Mouse (Mus musculus) forebrain, embryonic 16.5 days (tissue): ENCODE measurements at regions not wholly inside any gene's neighbourhood (a gene's known extent, or its start where the extent isn't known, plus 50 kb on each side); places are given as distances from the start of the nearest gene placed in this dataset.

ENCODE experiments used
- ATAC-seq: fragments of 200-750 bp; cut with Nextera tagmentation; 2 replicates; pipeline ENCODE4 v1.8.0; 2017; ENCODE audit warnings: mild to moderate bottlenecking, moderate library complexity
- H3K27ac ChIP-seq: fragments of 300-500 bp; sonication (generic); 2 replicates; pipeline ENCODE4 v1.5.1; 2014; ENCODE audit warnings: low read length, control low read depth
- H3K27me3 ChIP-seq: fragments of 300-500 bp; sonication (generic); replicated peaks from 2 replicates; pipeline ENCODE4 v1.6.1; 2014; ENCODE audit warnings: low read length; ENCODE audit not compliant: control insufficient read depth, insufficient read depth
- H3K36me3 ChIP-seq: fragments of 300-500 bp; sonication (generic); 2 replicates; pipeline ENCODE4 v1.6.1; 2014; ENCODE audit not compliant: control insufficient read depth, insufficient read depth
- H3K4me1 ChIP-seq: fragments of 300-500 bp; sonication (generic); replicated peaks from 2 replicates; pipeline ENCODE4 v1.6.1; 2014; ENCODE audit warnings: low read length; ENCODE audit not compliant: control insufficient read depth, insufficient read depth
- H3K4me2 ChIP-seq: fragments of 300-500 bp; sonication (generic); 2 replicates; pipeline ENCODE4 v1.6.1; 2014; ENCODE audit warnings: mild to moderate bottlenecking, low read length, control low read depth
- H3K4me3 ChIP-seq: fragments of 300-500 bp; sonication (generic); replicated peaks from 2 replicates; pipeline ENCODE4 v1.5.1; 2014; ENCODE audit warnings: mild to moderate bottlenecking, low read length, control low read depth
- H3K9ac ChIP-seq: fragments of 300-500 bp; sonication (generic); replicated peaks from 2 replicates; pipeline ENCODE4 v1.6.1; 2014; ENCODE audit warnings: low read depth, low read length, control low read depth
- H3K9me3 ChIP-seq: fragments of 300-500 bp; sonication (generic); 2 replicates; pipeline ENCODE4 v1.6.1; 2016; ENCODE audit warnings: low read length; ENCODE audit not compliant: control insufficient read depth
- WGBS: fragments of 180-500 bp; shearing (Covaris S2); extraction: QIAGEN DNeasy Blood & Tissue Kit; methylation state at CpG from one replicate; pipeline ENCODE4 v1.1.7; 2014; 5-methylcytosine and 5-hydroxymethylcytosine counted together

DNA sequence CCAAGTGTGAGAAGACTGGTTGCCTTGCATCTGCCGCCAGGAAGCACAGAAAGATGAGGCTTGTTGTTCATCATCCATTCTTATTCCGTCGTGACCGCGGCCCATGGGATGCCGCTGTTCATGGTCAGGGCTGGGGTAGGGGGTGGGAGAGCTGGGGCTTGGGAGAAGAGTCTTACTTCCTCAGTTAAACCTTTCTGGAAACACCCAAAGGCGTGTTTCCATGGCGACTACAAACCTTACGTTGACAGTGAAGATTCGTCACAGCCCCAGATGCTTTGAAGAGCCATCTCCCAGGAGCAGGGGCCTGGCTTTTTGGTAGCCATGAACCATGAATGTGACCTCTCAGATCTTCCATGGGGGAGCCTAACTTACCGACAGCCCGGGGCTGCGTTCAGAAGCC, 114.6 kb upstream of the Lrfn2 start:
- no peak overlapping the region for H3K4me2 ChIP-seq
- H3K36me3 ChIP-seq, result no peaks in the 10 kb centered on the region
- H3K9me3 ChIP-seq, result no peaks in the 10 kb centered on the region
- H3K27ac ChIP-seq, result no peak overlapping the region
- WGBS, result 88% methylated on average over 13 of the region's 13 CpGs
- H3K4me1 ChIP-seq, result 0 out of 2 replicates have a peak, but pooled peaks cover 2% of the 10 kb centered on the region
- no peak overlapping the region for H3K9ac ChIP-seq
- ATAC-seq, result no peak
- no peaks in the 10 kb centered on the region for H3K27me3 ChIP-seq
- H3K4me3 ChIP-seq, result no peak overlapping the region

DNA sequence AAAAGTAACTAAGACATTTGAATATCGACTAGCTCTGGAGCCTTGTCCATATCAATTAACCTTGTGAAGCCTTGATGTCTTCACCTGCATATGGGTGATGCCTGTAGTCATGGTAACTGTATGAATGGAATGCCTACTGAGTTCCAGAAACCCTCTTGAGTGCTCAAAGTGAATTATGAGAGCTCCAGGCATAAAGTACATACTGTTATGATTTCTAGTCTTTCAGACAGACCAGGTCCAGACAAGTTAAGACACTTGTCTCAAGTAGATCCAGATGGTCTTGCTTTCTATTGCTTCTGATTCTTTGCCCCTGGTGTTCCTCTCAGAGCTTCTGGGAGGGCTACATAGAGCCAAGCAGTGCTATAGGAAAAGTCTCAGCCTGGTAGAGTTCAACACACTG, 112.5 kb upstream of the Lrfn2 start:
- no peak overlapping the region for H3K4me3 ChIP-seq
- H3K27ac ChIP-seq, result no peak overlapping the region
- no peaks in the 10 kb centered on the region for H3K36me3 ChIP-seq
- peaks cover under 1% of the 10 kb centered on the region; the same call in 1 of the 2 replicates for H3K4me1 ChIP-seq
- H3K4me2 ChIP-seq, result no peak overlapping the region
- no peaks in the 10 kb centered on the region for H3K9me3 ChIP-seq
- H3K9ac ChIP-seq, result no peak overlapping the region
- no peaks in the 10 kb centered on the region for H3K27me3 ChIP-seq
- 74% methylated on average over 1 of the region's 1 CpGs for WGBS
- ATAC-seq, result no peak

DNA sequence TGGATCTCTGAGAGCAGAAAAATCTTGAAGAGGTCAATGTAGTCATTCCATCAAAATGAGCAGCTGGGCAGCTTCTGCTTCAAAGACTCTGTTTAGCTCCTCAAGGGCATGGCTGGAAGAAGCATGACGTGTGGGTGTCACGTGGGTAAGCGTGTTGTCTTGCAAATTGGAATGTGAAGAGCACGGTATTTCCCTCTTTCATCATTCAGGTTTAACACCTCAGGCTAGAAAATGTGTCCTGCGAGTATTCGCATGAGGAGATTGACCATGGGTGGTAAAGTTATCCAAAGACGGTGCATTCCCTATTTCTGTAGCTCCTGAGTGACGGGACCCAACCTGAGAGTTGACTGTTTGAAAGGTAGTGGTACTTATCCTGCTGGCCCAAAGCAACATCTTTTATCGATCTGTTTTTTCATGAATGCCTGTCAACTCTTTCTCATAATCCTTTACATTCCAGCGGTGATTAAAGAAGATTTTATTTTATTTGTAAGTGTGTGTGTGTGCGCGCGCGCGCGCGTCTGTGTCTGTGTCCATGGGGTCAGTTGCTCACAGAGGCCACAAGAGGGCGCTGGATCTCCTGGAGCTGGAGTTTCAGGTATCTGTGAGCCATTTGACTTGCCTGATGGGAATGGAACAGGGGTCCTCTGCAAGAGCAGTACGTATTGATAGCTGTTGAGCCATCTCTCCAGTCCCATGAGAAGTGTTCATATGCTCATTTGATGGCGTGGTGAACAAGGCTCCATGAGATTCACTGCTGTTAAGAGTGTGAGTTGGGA, 109.9 kb upstream of the Lrfn2 start:
- H3K4me2 ChIP-seq, result no peak overlapping the region
- no peak overlapping the region for H3K4me3 ChIP-seq
- no peak for ATAC-seq
- no peak overlapping the region for H3K27ac ChIP-seq
- no peaks in the 10 kb centered on the region for H3K36me3 ChIP-seq
- no peak overlapping the region for H3K9ac ChIP-seq
- no peaks in the 10 kb centered on the region for H3K9me3 ChIP-seq
- H3K27me3 ChIP-seq, result no peaks in the 10 kb centered on the region
- no peaks in the 10 kb centered on the region; the same call in 1 of the 2 replicates for H3K4me1 ChIP-seq
- 93% methylated on average over 20 of the region's 20 CpGs for WGBS

DNA sequence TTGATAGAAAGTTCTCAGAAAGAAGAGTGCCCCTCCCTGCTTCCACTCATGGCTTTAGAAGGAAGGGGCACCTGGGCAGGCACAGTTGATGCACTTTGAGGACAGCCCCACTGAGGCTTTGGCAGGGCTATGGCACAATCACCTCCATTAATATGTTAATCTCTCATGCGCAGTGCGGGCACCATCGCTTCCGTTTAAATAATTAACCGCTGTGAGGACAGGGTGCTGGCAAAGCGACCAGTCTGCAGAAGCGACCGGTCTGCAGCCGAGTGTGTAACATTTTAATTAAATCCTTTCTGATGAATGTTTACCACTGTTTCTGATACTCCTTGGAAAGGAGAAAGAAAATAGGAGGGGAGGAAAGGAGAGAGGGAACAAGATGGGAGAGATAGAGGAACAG, 108.3 kb upstream of the Lrfn2 start:
- ATAC-seq, result peak; percentile 28; the same call in 1 of the 2 replicates

DNA sequence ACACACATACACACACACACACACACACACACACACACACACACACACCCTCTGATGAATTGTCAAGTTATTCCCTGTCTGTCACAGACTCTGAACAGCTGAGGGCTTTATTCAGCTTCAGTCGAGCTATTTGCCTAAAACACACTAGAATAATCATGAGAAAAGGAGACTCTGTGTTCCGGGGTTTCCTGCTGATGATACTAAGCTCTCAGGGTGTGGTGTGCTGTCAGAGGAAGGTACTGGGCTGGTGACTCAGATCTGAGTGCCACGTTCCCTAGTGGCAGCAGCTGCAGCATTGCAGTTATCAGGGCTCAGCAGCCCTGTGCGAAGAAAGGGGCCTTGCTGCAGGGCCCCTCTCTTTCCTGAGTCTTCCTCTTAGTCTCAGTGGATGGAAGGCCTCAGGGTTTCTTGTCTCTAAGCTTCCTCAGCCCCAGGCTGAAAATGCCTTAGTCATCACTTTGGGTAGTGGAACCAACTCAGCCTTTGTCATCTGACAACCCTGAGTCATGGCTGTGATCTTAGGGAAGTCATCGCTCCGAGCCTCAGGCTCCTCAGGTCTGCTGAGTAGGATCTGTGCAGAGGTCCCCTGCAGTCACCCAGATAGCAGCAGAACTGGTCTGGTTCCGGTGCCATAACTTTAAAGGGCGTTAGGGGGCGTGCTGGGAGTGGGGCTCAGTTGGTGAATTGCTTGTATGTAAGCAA, 106.8 kb upstream of the Lrfn2 start:
- Histone ChIP-seq H3K4me3 (no peak overlapping the region), H3K4me2 (no peak overlapping the region), H3K27ac (no peak overlapping the region; the same call in 1 of the 2 replicates), H3K9me3 (no peaks in the 10 kb centered on the region), H3K4me1 (no peaks in the 10 kb centered on the region; the same call in 1 of the 2 replicates), H3K36me3 (no peaks in the 10 kb centered on the region), H3K27me3 (no peaks in the 10 kb centered on the region), H3K9ac (no peak overlapping the region)
- peak; percentile 43; the same call in 1 of the 2 replicates for ATAC-seq
- WGBS, result 63% methylated on average over 9 of the region's 9 CpGs

More for the DNA sequence above, 108.3 kb upstream of the Lrfn2 start:
- Histone ChIP-seq H3K27me3 (no peaks in the 10 kb centered on the region), H3K4me2 (no peak overlapping the region), H3K27ac (no peak overlapping the region), H3K36me3 (no peaks in the 10 kb centered on the region), H3K9ac (no peak overlapping the region), H3K9me3 (no peaks in the 10 kb centered on the region), H3K4me3 (no peak overlapping the region), H3K4me1 (no peaks in the 10 kb centered on the region; the same call in 1 of the 2 replicates)
- whole genome bisulfite sequencing, result 18% methylated on average over 9 of the region's 9 CpGs

DNA sequence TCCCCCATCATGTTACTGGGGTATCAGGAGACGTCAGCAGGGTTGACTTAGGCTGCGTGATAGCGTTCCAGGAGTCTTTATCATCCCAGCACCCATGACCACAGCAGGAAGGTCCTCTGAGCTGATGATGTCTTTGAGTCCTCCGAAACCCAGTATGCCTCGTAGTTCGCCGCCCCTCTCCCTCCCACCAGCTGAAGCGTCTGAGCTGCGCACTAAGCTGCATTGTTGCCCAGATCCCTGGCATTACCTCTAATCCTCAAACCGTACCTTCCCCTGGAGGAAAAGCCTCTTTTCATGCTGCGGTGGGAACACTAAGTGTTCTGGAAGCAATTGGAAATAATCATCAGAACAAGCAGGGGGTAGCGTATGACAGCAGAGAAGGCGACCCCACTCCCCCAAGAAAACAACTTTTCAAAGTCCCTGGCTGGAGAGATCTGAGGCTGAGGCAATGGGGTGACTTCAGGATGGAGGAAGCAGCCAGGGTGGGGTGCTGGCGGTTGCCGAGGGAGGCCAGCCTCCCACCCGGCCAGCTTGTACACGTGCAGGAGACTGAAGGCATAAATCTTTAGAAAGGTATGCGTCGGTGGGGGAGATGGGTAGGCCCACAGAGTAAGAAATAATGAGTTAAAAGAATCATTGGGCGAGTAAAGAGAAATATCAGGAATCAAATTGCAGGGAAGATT, 93.7 kb upstream of the Lrfn2 start:
- Histone ChIP-seq H3K36me3 (no peaks in the 10 kb centered on the region), H3K9ac (no peak overlapping the region), H3K27ac (no peak overlapping the region), H3K4me1 (no peaks in the 10 kb centered on the region), H3K27me3 (no peaks in the 10 kb centered on the region), H3K9me3 (no peaks in the 10 kb centered on the region), H3K4me3 (no peak overlapping the region), H3K4me2 (no peak overlapping the region)
- no peak for ATAC-seq
- WGBS, result 39% methylated on average over 20 of the region's 20 CpGs

DNA sequence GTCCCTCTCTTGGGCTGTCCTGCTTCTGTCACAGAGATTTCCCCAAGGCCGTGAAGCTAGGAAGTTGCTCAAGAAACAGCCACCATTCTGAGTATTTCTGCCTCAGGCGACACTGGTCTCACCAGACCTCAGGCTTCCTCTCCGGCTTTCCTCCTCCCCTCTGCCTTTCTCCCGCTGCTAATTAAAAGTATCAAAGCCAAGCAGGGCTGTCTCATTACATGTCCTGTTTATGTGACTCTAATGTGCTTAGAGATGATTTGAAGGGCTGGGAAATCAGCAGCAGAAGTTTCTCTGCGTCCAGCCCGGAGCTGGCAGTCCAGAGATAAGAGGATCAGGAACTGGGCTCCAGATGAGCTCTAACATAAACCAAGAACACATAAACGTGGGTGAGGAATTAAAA, 84.3 kb upstream of the Lrfn2 start:
- Histone ChIP-seq H3K4me3 (no peak overlapping the region), H3K4me2 (no peak overlapping the region), H3K4me1 (no peaks in the 10 kb centered on the region), H3K36me3 (no peaks in the 10 kb centered on the region), H3K27me3 (no peaks in the 10 kb centered on the region), H3K27ac (no peak overlapping the region), H3K9ac (no peak overlapping the region), H3K9me3 (no peaks in the 10 kb centered on the region)
- no peak for ATAC-seq
- WGBS, result 18% methylated on average over 7 of the region's 7 CpGs

DNA sequence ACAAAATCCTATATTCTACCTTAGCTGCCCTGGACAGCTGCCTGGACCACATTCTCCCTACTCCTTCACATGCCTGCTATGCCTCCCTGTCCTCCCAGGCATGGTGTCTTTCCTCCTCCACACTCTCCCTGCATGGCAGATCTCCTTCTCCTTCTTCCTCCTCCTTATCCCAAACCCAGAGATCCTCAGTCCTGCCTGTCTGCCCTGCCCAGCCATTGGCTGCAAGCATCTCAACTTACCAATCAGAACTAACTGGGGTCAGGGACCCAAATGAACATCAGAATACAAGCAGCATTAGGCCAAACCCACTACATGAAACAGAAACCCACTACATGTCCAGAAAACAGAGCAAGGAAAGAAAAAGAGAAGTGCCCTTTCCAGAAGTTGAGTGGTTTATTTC, 81.3 kb upstream of the Lrfn2 start:
- H3K36me3 ChIP-seq, result no peaks in the 10 kb centered on the region
- no peaks in the 10 kb centered on the region for H3K9me3 ChIP-seq
- ATAC-seq, result no peak
- no peak overlapping the region for H3K4me2 ChIP-seq
- H3K4me1 ChIP-seq, result no peaks in the 10 kb centered on the region
- no peak overlapping the region for H3K27ac ChIP-seq
- no peak overlapping the region for H3K9ac ChIP-seq
- no peaks in the 10 kb centered on the region for H3K27me3 ChIP-seq
- no peak overlapping the region for H3K4me3 ChIP-seq

DNA sequence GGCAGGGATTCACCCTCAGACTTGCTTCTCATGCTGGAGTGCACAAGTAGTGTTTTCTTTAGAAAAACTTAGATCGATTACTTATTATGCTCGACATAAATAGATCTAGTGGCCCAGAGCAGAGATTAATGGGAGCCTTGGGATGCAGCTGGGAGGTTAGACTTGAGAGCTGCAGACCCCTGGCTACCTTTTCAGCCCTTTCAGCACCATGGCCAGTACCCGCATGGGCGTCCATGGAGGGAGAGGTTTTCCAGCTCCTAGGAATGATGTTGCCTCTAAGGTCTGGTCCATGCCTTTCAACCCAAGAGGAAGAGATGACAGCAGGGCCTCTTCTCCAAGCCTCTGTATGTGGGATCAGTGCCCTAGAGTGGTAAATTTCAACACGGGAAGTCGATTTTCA, 73.3 kb upstream of the Lrfn2 start:
- ATAC-seq, result no peak

More for the DNA sequence above, 73.3 kb upstream of the Lrfn2 start:
- Histone ChIP-seq H3K4me1 (no peaks in the 10 kb centered on the region), H3K36me3 (no peaks in the 10 kb centered on the region), H3K4me3 (no peak overlapping the region), H3K9me3 (no peaks in the 10 kb centered on the region), H3K9ac (no peak overlapping the region), H3K27me3 (no peaks in the 10 kb centered on the region), H3K4me2 (no peak overlapping the region), H3K27ac (no peak overlapping the region)
- WGBS, result 64% methylated on average over 6 of the region's 6 CpGs
